ENCODE assay signal across 9 mouse cellular contexts in the genomic region with DNA sequence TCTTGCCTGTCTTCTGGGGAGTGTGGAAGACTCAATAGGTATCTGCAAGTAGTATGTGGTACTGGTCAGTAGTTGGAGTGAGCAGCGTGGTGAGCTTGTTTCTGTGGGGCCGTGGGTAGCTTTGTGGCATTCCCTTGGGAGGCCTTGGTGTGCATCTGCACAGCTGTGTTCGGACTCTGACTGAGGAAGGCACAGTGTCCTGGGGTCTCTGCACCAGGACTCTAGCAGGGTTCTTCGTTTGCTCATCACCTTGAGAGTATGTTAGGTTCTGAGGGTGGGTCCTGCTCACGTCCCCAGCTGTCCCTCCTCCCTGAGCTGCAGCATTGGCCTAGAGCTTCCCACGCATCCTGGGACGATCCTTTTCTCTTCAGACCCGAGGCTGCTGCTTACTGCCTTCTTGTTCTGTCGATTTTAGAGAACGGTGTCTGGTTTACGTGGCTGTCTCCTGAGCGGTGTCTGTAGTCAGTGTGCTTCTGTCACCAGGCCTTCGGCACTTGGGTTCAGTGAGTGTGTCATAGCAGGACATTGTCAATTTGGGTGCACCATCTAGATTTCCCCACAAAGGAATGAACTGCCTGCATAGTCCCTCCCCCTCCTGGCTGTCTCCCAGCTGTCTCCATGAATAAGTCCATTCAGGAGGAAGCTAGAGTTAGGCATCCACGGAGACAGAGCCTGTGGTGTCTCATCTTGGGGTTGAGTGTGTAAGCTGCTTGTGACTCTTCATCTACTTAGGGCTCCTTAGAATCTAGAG. TPM values are rescaled to one million over a fixed set of nuclear protein-coding genes. Genes with fewer than 3 reads are reported as not detected.
DNase-seq lines count a peak whose midpoint lies in the region; ATAC-seq lines count a peak whose summit lies in the region.
"Had no signal": no experiment of that assay in that cellular context is flagged by ENCODE, and none has a peak within 500 bp of the region (broad histone marks: within the 10 kb centered on the region; RNA-seq: fewer than 3 reads in every experiment).

No protein-coding gene starts in this region.

- no peak overlapping the region for H3K9ac ChIP-seq in forebrain, embryonic 12.5 days
- H3K9ac ChIP-seq in forebrain, embryonic 11.5 days (ENCODE audit: low read length): no peak overlapping the region
- no peak overlapping the region for H3K9ac ChIP-seq in midbrain, embryonic 13.5 days (replicated peaks)
- no peak overlapping the region for H3K9ac ChIP-seq in midbrain, embryonic 11.5 days (ENCODE audit: low read length)
- H3K9ac ChIP-seq in hindbrain, embryonic 15.5 days: no peak overlapping the region
- no peak overlapping the region for H3K9ac ChIP-seq in liver, embryonic 12.5 days
- H3K9ac ChIP-seq: liver, embryonic 14.5 days had no signal

- peak overlapping the region; percentile 46; the same call in 1 of the 2 replicates for H3K27ac ChIP-seq in forebrain, embryonic 12.5 days
- no peak overlapping the region for H3K27ac ChIP-seq in forebrain, embryonic 11.5 days (ENCODE audit: low read depth, low read length)
- H3K27ac ChIP-seq in midbrain, embryonic 13.5 days: peak overlapping the region; percentile 31
- H3K27ac ChIP-seq in midbrain, embryonic 11.5 days (ENCODE audit: low read depth, low read length): no peak overlapping the region
- H3K27ac ChIP-seq in hindbrain, embryonic 15.5 days (replicated peaks): peak overlapping the region; percentile 23; the same call in 1 of the 2 replicates
- H3K27ac ChIP-seq in liver, embryonic 12.5 days: no peak overlapping the region
- H3K27ac ChIP-seq: liver, embryonic 14.5 days had no signal

- no peak for DNase-seq in forebrain, embryonic 11.5 days (ENCODE audit: low spot score)
- DNase-seq in midbrain, embryonic 11.5 days (ENCODE audit: low spot score, missing footprints): no peak
- peak; percentile 17 for DNase-seq in retina, postnatal 7 days (ENCODE audit: low read depth, low spot score)
- no peak for DNase-seq in embryo, embryonic 11 days

- H3K27me3 ChIP-seq in forebrain, embryonic 12.5 days: no peaks in the 10 kb centered on the region
- no peaks in the 10 kb centered on the region for H3K27me3 ChIP-seq in forebrain, embryonic 11.5 days (ENCODE audit: control insufficient read depth, insufficient read depth, low read length)
- no peaks in the 10 kb centered on the region for H3K27me3 ChIP-seq in midbrain, embryonic 13.5 days
- no peaks in the 10 kb centered on the region for H3K27me3 ChIP-seq in midbrain, embryonic 11.5 days (ENCODE audit: control insufficient read depth, insufficient read depth, low read length)
- no peaks in the 10 kb centered on the region for H3K27me3 ChIP-seq in hindbrain, embryonic 15.5 days
- no peaks in the 10 kb centered on the region for H3K27me3 ChIP-seq in liver, embryonic 12.5 days (replicated peaks)

- no peak for ATAC-seq in forebrain, embryonic 12.5 days (ENCODE audit: low FRiP score)
- ATAC-seq in forebrain, embryonic 11.5 days (replicated peaks; ENCODE audit: low FRiP score): no peak
- ATAC-seq in midbrain, embryonic 13.5 days: peak; percentile 70; the same call in 1 of the 2 replicates
- no peak for ATAC-seq in midbrain, embryonic 11.5 days (ENCODE audit: low FRiP score)
- peak; percentile 60; the same call in 1 of the 2 replicates for ATAC-seq in hindbrain, embryonic 15.5 days (ENCODE audit: low FRiP score, low read depth)
- no peak for ATAC-seq in liver, embryonic 12.5 days

- H3K4me1 ChIP-seq in forebrain, embryonic 12.5 days: no peaks in the 10 kb centered on the region
- H3K4me1 ChIP-seq in forebrain, embryonic 11.5 days (replicated peaks; ENCODE audit: control insufficient read depth, insufficient read depth, low read length): no peaks in the 10 kb centered on the region
- H3K4me1 ChIP-seq in midbrain, embryonic 13.5 days (replicated peaks): peaks cover 14% of the 10 kb centered on the region; the same call in 1 of the 2 replicates
- no peaks in the 10 kb centered on the region for H3K4me1 ChIP-seq in midbrain, embryonic 11.5 days (ENCODE audit: control insufficient read depth, insufficient read depth, low read length)
- H3K4me1 ChIP-seq in hindbrain, embryonic 15.5 days (replicated peaks): 0 out of 2 replicates have a peak, but pooled peaks cover 9% of the 10 kb centered on the region
- H3K4me1 ChIP-seq in liver, embryonic 12.5 days: no peaks in the 10 kb centered on the region

- H3K9me3 ChIP-seq in forebrain, embryonic 12.5 days: no peaks in the 10 kb centered on the region
- no peaks in the 10 kb centered on the region for H3K9me3 ChIP-seq in forebrain, embryonic 11.5 days (ENCODE audit: control insufficient read depth, low read length)
- H3K9me3 ChIP-seq in midbrain, embryonic 13.5 days: no peaks in the 10 kb centered on the region
- no peaks in the 10 kb centered on the region for H3K9me3 ChIP-seq in midbrain, embryonic 11.5 days (ENCODE audit: control insufficient read depth, low read length)
- H3K9me3 ChIP-seq in hindbrain, embryonic 15.5 days: no peaks in the 10 kb centered on the region
- no peaks in the 10 kb centered on the region for H3K9me3 ChIP-seq in liver, embryonic 12.5 days (replicated peaks)

- H3K4me3 ChIP-seq in forebrain, embryonic 12.5 days (replicated peaks): no peak overlapping the region
- no peak overlapping the region for H3K4me3 ChIP-seq in forebrain, embryonic 11.5 days (ENCODE audit: low read depth, low read length)
- H3K4me3 ChIP-seq in midbrain, embryonic 13.5 days (replicated peaks): no peak overlapping the region
- no peak overlapping the region for H3K4me3 ChIP-seq in midbrain, embryonic 11.5 days (ENCODE audit: low read depth, low read length)
- H3K4me3 ChIP-seq in hindbrain, embryonic 15.5 days: no peak overlapping the region
- no peak overlapping the region for H3K4me3 ChIP-seq in liver, embryonic 12.5 days

- 86% methylated on average over 14 of the region's 14 CpGs for WGBS in forebrain, embryonic 12.5 days
- 85% methylated on average over 14 of the region's 14 CpGs for WGBS in forebrain, embryonic 11.5 days
- WGBS in midbrain, embryonic 13.5 days: 81% methylated on average over 14 of the region's 14 CpGs
- 89% methylated on average over 14 of the region's 14 CpGs for WGBS in midbrain, embryonic 11.5 days
- 64% methylated on average over 14 of the region's 14 CpGs for WGBS in hindbrain, embryonic 15.5 days
- 86% methylated on average over 14 of the region's 14 CpGs for WGBS in liver, embryonic 12.5 days (ENCODE audit: insufficient replicate concordance)

- H3K4me2 ChIP-seq in forebrain, embryonic 12.5 days: no peak overlapping the region
- H3K4me2 ChIP-seq in forebrain, embryonic 11.5 days (ENCODE audit: low read depth, low read length, severe bottlenecking): no peak overlapping the region
- H3K4me2 ChIP-seq in midbrain, embryonic 13.5 days (replicated peaks): no peak overlapping the region
- no peak overlapping the region for H3K4me2 ChIP-seq in midbrain, embryonic 11.5 days
- H3K4me2 ChIP-seq in hindbrain, embryonic 15.5 days: no peak overlapping the region
- no peak overlapping the region for H3K4me2 ChIP-seq in liver, embryonic 12.5 days

- H3K36me3 ChIP-seq in forebrain, embryonic 12.5 days (replicated peaks): peaks cover 51% of the 10 kb centered on the region
- H3K36me3 ChIP-seq in forebrain, embryonic 11.5 days (ENCODE audit: control insufficient read depth, insufficient read depth, low read length): no peaks in the 10 kb centered on the region; the same call in 1 of the 2 replicates
- H3K36me3 ChIP-seq in midbrain, embryonic 13.5 days: peaks cover 51% of the 10 kb centered on the region
- peaks cover 2% of the 10 kb centered on the region; the same call in 1 of the 2 replicates for H3K36me3 ChIP-seq in midbrain, embryonic 11.5 days (ENCODE audit: control insufficient read depth, insufficient read depth, low read length)
- H3K36me3 ChIP-seq in hindbrain, embryonic 15.5 days: peaks cover 5% of the 10 kb centered on the region
- peaks cover 56% of the 10 kb centered on the region for H3K36me3 ChIP-seq in liver, embryonic 12.5 days

RNA-seq across cellular contexts. Expression of a gene that starts 42.4 kb away (rescaled TPM):
- polyA plus RNA-seq in forebrain, embryonic 12.5 days (2016; fragmentation: Nextera tagmentation; extraction: Ambion mirVana): 0.26 TPM in 1 of 2 replicates, not detected in the other
- polyA plus RNA-seq in forebrain, embryonic 11.5 days (2014; fragmentation: Nextera tagmentation; extraction: Ambion mirVana): 0.24 TPM in 1 of 2 replicates, not detected in the other
- polyA plus RNA-seq in midbrain, embryonic 13.5 days (2015; fragmentation: Nextera tagmentation; extraction: Ambion mirVana): 0.34 and 0.40 TPM in 2 replicates
- not detected in 2 replicates for polyA plus RNA-seq in midbrain, embryonic 11.5 days (2014; fragmentation: Nextera tagmentation; extraction: Ambion mirVana)
- 0.28 and 0.32 TPM in 2 replicates for polyA plus RNA-seq in hindbrain, embryonic 15.5 days (2015; fragmentation: Nextera tagmentation; extraction: Ambion mirVana)
- not detected in 2 replicates for polyA plus RNA-seq in liver, embryonic 12.5 days (2016; fragmentation: Nextera tagmentation; extraction: Ambion mirVana)
- polyA plus RNA-seq: liver, embryonic 14.5 days had no signal

Comparison
In these comparisons a context has a peak if more than half of its experiments do, and no peak if none do; other contexts are left out.
1. ATAC-seq: peak in midbrain, embryonic 13.5 days (single experiment) and hindbrain, embryonic 15.5 days (single experiment); none in forebrain, embryonic 12.5 days (single experiment), forebrain, embryonic 11.5 days (single experiment), midbrain, embryonic 11.5 days (single experiment) and liver, embryonic 12.5 days (single experiment).
2. H3K27ac ChIP-seq: peak in forebrain, embryonic 12.5 days (single experiment), midbrain, embryonic 13.5 days (single experiment) and hindbrain, embryonic 15.5 days (single experiment); none in forebrain, embryonic 11.5 days (single experiment), midbrain, embryonic 11.5 days (single experiment) and liver, embryonic 12.5 days (single experiment).